Mouse (Mus musculus): ENCODE measurements around the gene Smc4.
"Not testable (repeated sequence)": the region's sequence is repeated elsewhere in the genome, so short reads cannot be mapped to it uniquely, and the experiment has no call there.

Gene Smc4

DNA sequence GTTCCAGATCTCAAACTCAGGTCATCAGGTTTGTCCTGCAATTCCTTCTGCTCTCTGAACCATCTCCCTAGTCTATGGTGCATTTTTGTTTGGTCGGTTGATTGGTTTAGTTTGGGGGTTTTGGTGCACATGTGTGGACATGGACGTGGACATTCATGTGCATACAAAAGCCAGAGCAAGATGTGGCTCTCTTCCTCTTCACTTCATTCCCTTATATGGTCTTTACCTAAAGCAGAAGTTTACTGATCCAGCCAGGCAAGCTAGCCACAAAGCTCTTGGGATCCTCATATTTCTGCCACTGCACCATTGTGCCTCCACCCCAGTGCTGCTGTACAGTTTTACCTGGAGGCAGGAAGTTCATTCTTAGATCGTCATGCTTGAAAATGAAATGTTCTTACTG, 12.6 kb downstream of the Smc4 start:
- no peak for DNase-seq (ENCODE audit: low spot score)

DNA sequence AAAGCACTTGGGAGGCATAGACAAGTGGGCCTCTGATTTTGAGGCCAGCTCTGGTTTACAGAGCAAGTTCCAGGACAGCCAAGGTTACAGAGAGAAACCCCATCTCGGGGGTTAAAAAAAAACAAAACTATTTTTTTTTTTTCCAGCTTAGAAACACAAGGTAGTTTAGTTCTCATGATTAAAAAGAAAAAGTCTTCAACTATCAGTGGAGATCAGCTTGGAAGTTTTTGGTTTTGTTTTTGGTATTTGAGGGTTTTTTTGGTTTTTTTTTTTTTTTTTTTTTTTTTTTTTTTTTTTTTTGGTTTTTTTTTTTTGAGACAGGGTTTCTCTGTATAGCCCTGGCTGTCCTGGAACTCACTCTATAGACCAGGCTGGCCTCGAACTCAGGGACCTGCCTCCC, 14.1 kb downstream of the Smc4 start:
- DNase-seq (ENCODE audit: low spot score): not testable (repeated sequence)

DNA sequence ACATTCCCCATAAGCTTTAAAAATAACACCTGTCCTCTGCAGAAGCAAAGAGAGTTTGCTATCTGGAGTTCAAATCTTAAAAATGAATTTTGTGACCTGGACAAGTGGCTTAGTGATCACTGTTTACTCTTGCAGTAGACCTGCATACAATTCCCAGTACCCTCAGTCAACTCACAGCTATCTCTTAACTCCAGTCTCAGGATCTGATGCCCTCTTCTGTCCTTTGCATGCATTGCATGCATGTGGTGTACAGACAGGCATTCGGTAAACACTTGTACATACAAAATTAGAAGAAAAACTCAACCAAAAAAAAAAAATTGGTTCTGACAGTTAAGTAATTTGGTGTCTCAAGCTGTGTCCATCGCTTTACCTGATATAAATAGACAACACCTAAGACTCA, 15.7 kb downstream of the Smc4 start:
- DNase-seq (ENCODE audit: low spot score): no peak

DNA sequence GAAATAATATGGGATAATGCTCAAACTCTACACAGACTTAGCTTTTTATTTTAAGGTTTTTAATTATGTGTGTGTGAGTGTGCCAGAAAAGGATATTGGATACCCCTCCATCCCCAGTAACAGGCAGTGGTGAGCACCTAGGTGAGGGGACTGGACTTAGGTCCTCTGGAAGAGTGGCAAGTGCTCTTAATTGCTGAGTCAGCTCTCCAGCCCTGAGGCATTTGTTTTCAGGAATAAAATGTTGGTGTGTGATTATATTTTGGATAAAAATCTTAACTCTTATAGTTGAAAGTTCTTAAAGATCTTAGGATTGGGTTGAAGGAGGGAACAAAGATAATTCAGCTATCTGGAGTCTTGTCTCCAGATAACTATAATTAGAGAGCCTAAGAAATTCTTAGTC, 16.2 kb downstream of the Smc4 start:
- no peak for DNase-seq (ENCODE audit: low spot score)

DNA sequence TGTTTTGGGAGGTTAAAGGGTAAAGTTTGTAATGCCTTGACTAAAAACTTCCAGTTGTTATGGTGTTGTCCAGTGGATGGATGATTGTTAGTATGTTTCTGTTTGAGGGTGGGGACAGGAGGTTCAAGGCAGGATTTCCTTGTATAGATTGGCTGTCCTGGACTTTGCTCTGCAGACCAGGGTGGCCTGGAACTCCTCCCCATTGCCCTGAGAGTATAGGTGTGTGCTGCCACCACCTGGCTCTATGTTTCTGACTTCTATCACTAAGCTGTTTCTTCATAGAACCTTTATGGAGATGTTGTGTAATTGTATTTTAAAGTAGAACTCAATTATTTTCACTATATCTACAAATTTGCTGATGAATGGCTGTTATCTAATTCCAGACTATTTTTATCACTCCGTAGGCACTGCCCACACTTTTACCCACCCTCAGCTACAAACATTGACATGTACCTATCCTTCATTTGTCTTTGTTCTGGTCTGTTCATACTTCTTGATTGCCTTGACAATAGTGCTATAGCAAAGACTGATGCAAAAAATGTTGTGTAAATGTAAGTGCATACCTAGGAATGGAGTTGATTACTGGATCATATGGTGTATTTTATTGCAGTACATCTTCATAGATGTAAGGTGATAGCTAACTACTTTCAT, 21.7 kb downstream of the Smc4 start:
- no peak for DNase-seq (ENCODE audit: low spot score)

DNA sequence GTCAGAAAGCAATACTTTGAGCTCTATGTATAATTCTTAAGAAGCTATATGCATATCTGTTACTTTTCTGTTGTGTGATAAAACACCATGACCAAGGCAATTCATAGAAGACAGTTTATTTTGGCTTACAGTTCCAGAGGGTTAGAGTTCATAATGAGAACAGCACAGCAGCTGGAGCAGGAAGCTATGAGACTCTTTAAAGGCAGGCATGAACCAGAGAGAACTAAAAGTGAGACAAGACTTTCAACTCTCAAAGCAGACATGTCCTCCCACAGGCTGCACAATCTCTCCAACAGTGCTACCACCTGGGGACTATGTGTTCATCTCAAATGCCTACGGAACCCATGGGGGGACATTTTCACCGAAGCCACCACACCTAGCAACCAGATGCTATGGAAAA, 35.6 kb downstream of the Smc4 start:
- no peak for DNase-seq (ENCODE audit: low spot score)

DNA sequence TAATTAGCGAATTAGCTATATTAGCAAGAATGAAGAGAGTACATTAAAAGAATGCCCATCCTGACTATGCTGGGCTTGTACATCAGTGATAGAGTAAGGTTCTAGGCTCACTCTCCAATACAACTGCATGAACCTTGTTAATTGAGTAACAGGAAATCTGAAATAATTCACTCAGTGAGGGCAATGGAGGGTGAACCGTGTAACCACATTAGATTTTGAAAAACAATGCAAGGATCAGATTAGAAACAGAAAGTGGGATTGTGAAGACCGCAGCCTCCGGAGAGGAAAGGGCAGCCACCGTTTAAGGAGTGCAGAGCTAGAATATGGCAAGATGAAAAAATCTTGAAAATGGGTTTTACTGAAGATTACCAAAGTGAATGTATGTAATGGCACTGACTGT, 36.8 kb downstream of the Smc4 start:
- no peak for DNase-seq (ENCODE audit: low spot score)

DNA sequence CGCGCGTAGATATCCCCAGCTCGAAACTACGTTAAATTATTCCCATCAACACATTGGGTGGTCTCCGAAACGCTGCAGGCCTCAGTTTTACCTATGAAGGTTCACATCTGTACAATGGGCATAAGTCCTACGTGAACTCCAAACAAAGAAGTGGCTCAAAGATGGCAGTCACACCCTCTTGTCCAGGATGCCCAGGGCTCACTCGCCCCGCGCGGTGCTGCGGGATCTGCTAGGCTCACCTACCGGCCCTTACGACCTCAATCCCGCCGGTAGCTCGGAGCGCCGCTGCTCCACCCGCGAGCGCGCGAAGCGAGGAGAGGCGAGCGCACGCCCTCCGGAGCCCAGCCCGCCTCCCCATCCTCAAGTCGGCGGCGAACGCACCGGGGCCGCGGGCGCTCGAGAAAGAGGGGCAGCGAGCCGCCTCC, 39.6 kb downstream of the Smc4 start:
- DNase-seq (ENCODE audit: low spot score): peak; percentile 6

DNA sequence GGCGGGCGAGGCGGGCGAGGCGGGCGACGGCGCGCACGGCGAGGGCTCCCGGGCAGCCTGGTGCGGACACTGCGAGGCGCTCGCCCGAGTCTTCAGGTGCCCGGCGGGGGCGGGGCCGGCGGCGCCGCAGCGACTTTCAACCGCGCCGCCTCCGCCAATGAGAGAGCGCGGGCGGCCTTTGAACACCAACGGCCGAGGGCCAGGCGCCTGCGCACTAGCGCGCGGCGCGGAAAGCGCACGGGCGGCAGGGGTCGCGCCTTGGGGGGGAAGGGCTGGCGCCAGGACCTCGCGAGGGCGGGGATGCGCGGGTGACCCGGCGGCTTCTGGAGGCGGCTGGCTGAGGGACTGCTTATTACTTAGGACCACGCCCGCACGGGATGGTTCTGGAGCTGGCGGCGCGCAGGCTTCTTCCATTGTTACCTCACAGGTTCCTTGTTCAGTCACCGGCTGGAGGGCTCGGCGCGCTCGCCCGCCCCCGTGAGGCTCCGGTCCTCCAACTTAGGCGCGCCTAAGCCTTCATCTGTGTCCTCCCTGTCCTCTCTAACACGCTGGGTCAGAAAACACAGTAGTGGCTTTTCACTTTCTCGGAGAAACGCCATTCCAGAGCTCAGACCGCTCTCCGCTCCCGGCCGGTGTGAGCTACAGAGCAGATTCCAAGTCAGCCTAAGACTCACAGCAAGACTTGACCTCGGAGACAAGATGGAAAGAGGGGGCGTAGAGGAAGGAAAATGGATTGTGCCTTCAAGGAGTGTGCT, 40.3 kb downstream of the Smc4 start, which contains the start of gene Trim59:
TSS of gene Trim59 (minus strand) at position 111 of the 755 bp plus-strand sequence.
- peak; percentile 86 for DNase-seq (ENCODE audit: low spot score)

DNA sequence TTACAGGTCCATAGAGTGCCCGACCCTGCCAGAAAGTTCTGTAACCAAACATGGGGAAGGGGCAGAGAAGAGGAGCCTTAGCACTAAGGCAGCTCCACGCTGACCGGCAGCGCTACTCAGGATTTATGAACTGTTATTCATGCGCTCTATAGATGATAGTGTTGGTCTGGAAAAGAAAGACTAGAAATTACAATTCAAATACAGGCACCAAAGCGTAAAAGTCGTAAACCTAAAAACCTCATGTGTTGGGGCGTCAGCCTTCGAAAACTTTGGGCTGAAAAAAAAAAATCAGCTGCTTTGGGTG, 40.8 kb downstream of the Smc4 start:
- no peak for DNase-seq (ENCODE audit: low spot score)

DNA sequence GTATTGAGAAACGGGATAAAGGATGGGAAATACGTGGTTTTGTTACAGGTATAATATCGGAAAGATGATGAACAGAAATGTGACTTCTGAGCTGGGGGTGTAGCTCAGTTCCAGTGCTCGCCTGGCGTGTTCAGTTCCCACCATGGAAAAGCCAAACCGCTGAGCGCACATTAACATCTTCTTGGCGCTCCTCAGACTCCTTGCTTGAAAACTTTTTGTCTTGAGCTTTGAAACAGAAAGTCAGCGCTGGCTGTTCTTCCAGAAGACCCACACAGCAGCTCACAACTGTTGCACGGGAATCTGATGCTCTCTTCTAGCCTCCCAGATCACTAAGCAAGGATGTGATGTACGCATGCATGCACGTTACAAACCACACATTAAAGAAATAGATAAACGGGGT, 41.2 kb downstream of the Smc4 start:
- DNase-seq (ENCODE audit: low spot score): no peak

DNA sequence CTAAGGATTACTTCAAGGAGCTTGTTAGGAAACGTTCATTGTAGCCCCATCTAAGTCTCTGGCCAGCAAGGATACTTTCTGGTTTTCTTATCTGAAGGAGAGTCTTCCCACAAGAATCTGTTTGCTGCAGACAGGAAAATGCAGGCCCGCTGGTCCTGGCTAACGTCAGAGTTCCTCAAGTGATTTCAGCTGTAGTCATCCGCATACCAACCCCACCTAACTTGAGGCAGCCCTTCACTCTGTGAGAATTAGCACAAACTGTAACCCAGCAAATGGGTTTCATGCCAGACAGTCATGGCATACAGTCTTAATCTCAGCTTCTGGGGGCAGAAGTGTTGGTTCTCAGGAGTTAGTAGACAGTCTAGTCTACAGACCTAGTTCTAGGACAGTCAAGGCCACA, 42.0 kb downstream of the Smc4 start:
- no peak for DNase-seq (ENCODE audit: low spot score)

DNA sequence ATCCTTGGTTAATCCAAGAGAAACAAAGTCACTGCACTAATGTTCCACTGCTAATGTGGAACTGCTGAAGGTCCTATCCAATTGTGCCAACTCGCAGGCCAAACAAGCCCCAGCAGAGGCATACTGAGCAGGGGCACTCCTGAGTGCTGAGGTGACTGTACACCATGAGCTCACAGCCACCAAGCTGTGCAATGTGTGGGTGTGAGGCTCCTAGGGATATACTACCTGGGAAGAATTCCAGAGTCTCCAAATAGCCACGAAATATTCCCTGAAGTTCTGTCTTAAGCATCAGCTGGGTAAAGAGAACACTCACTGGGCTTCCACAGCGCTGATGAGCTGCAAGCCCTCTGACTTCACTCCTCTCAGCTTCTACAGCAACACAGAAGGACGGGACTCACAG, 43.1 kb downstream of the Smc4 start:
- DNase-seq (ENCODE audit: low spot score): no peak

DNA sequence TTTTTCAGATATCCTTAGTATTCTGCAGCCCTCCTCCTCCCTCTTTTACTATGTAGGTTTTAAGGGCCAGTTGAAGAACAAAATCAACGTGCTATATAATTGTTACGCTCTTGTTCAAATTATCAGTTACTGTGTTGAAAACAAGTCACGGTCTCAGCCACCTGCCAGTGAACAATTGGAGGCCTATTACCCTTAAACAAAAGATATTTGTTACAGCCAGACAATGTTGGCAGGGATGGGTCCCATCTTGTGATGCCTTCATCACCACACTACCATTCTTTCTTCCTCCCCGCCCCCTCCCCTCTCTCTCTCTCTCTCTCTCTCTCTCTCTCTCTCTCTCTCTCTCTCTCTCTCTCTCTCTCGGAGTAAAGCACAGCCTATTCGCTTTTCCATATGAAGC, 44.5 kb downstream of the Smc4 start:
- DNase-seq (ENCODE audit: low spot score): no peak

DNA sequence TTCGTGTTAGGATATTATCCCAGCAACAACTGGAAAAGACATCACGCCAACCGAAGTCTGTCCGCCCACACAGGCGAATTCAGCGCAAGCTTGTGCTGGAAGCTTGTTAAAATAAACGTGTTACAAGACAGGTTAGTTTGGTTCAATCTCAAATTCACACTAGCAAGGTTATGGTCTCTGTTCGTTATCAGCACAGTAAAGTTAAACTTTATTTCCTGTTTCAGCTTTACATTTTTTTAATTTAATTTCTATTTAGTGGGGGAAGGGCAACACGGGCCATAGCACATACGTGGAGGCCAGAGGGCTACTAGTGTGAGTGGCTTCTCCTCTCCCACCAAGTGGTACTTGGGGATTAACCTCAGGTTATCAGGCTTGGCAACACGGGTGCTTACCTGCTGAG, 47.4 kb downstream of the Smc4 start:
- no peak for DNase-seq (ENCODE audit: low spot score)

DNA sequence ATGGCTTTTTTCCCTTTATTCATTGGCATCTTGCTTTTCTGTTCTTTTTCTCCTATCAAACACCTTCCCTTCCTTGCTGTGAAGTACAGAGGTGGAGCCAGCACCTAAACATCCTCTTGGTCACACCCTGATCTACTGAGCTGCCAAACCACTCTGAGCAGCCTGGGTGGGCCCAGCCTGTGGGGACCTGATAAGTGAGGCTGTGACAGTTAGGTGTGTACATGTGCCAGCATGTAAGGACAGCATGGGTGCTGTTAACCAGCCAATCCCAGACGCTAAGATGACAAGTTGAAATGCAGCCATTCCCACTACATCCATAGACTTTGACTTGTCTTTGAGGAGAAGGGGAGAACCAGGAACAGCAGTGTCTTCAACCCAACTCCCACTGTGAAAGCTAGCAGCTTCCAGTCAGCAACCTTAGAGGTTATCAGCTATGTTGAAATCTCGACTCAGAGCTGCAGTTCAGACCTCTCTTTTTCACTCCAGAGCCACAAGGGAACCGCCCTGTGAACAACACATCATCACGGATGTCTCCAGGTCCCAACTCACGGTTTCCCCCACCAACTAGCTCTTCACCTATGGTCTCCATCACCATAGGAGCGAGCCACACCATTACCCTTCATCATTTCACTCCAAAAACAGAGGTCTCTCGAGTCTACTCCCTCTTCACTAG, 50.4 kb downstream of the Smc4 start:
- DNase-seq (ENCODE audit: low spot score): no peak

DNA sequence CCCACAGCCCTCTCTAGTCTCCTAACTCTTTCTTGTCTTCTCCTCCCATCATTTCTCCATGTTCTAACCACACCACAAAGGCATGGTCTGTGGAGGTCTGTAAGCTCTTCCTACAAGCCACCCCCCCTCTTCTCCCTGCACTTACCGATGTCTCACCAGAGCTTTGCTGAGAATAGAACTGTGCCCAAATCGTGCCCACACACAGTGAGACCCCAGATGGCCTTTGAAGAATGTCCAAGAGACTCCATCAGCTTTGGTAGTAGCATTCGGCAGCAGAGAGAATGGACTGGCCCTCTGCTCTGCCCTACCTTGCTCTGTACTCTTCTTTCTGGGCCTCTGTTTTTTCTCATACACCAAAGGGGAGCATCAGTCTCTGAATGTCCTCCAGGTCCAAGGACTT, 51.3 kb downstream of the Smc4 start:
- DNase-seq (ENCODE audit: low spot score): no peak

DNA sequence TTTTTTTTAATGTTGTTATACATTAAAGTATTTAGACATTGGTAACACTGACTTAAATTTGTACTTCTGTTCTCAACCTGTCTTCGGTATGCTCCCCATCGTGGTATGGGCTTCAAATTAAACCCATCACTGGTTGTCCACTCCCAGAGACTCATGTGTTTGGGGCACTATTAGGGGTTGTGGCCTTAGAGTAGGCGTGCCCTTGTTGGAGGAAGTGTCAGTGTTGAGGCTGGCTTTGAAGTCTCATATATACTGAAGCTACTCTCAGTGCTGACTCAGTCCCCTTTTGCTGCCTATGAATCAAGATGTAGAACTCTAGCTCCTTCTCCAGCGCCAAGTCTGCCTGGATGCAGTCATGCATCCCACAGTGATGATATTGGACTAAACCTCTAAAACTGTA, 56.1 kb downstream of the Smc4 start:
- DNase-seq (ENCODE audit: low spot score): no peak

DNA sequence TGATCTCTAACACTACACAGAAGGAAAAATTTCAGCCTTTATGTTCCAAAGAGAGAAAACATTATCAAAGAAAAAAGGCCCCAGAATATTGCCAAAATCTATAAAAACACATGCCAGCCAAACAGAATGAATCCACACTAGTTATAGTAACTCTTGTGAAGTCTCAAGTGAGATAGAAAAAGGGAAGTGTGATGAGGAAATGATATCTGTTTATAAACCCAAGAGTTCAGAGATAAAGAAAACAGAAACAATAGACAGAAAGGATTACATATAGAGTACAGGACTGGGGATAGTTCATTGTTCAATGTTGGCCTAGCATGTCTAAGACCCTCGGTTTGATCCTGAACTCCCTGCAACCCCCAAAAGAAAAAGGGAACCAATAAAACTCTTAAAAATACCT, 58.2 kb downstream of the Smc4 start:
- no peak for DNase-seq (ENCODE audit: low spot score)

DNA sequence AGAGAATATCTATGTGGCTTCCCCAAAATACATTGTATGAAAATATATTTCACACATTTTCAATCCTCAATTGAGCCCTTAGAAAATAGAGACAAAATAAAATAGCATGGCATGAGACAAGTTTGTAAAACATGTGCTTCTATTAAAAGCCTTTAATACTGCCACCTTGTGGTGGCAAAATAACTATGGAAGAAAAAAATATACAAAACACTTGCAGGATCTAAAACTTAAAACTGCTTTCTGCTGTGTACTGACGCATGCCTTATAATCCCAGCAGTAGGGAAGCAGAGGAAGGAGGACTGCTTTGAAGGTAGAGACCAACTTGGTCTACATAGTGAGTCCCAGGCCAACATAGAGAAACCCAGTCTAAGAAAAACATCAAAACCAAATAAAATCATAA, 59.5 kb downstream of the Smc4 start:
- DNase-seq (ENCODE audit: low spot score): no peak
